Mouse (Mus musculus) gastrocnemius, postnatal 36 days (tissue): ENCODE data around the gene Vsx1. TPM values are rescaled to one million over a fixed set of nuclear protein-coding genes. Genes with fewer than 3 reads are reported as not detected.

Experiments
- DNase-seq, 2 experiments: peaks; one replicate each; pipeline ENCODE4 v3.0.0; 2022
- intact Hi-C: fragments of 180-260 bp; cut with DNase I; formaldehyde crosslinking; loops from one replicate; pipeline ENCODE4 v1.15.1; 2025
- total RNA-seq, 2 experiments: library from RNA; stranded (reverse); gene quantifications; 2 replicates each; pipeline ENCODE4 v1.2.3; 2021

Gene Vsx1
- total RNA-seq, 2 experiments from 2014 or later = not detected

- no peak for DNase-seq
- intact Hi-C loops = no loop called here
Observed at GRCm38 (mm10) chr2:150647681-150648299, 41.4 kb downstream of the Vsx1 start.

GRCm38 (mm10) chr2:150646411-150647121 lies 42.6 kb downstream of the Vsx1 start:
- DNase-seq = no peak
- intact Hi-C loops = no loop called here

DNA sequence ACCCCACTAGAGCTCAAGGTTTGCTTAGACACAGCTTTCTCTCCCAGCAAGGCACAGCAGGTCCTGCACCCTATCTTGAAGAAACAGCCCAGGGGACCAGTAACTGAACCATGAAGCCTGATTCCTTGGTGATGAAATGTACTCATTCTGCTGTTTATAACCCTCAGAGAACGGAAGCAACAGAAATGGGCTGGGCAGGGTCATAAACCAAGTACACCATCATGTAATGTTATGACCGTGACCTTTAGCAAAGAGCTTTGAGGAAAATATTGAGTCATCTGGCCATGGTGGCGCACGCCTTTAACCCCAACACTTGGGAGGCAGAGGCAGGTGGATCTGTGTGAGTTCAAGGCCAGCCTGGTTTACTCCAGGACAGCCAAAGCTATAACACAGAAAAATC lies 43.9 kb downstream of the Vsx1 start:
- intact Hi-C loops = no loop called here

GRCm38 (mm10) chr2:150643726-150644415 lies 45.3 kb downstream of the Vsx1 start:
- intact Hi-C loops = no loop called here
- no peak for DNase-seq

More for the DNA sequence above, 43.9 kb downstream of the Vsx1 start:
- DNase-seq = no peak

GRCm38 (mm10) chr2:150643166-150643565 lies 46.0 kb downstream of the Vsx1 start:
- DNase-seq = no peak
- intact Hi-C loops = no loop called here

DNA sequence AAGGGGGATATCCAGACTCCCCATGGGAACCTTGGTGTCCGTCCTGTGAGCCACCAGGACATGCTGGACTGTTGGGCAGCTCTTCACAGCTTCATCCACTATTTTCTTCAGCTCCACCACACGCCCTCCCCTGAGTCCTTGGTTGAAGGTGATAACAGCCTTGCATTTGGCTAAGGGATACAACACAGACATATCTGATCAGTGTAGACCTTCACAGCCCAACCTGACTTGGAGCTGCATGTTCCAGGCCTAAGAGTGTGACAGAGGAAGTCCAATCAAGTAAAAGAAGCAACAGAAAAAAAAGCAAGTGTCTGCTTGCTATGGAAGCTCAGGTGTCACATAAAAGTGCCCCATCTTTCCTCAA lies 50.8 kb downstream of the Vsx1 start:
- intact Hi-C loops = no loop called here
- DNase-seq = no peak

GRCm38 (mm10) chr2:150637702-150638369 lies 51.3 kb downstream of the Vsx1 start:
- intact Hi-C loops = no loop called here
- no peak for DNase-seq

GRCm38 (mm10) chr2:150635877-150636446 lies 53.2 kb downstream of the Vsx1 start:
- intact Hi-C loops = no loop called here
- no peak for DNase-seq

Other genes starting within 250 kb of the Vsx1 start
- gene Zfp442, start 237.9 kb downstream of the Vsx1 start, total RNA-seq = 1 to 10 TPM; 1.4 to 2.0 TPM
- not detected for gene Zfp345, start 204.3 kb downstream of the Vsx1 start, total RNA-seq
- gene Cst7, start 118.9 kb downstream of the Vsx1 start, total RNA-seq = not detected
- gene Apmap, start 80.8 kb downstream of the Vsx1 start, total RNA-seq = 10 to 100 TPM; 16.0 to 19.3 TPM
- gene Acss1, start 20.9 kb downstream of the Vsx1 start, total RNA-seq = 10 to 100 TPM; 10.7 to 26.5 TPM
- gene Entpd6, start 59.7 kb upstream of the Vsx1 start, total RNA-seq = 1 to 10 TPM; 7.2 to 8.1 TPM
- gene Pygb, start 97.4 kb upstream of the Vsx1 start, total RNA-seq = 1 to 10 TPM; 4.2 to 4.6 TPM
- gene Abhd12, start 215.4 kb upstream of the Vsx1 start, total RNA-seq = 10 to 100 TPM; 24.1 to 24.8 TPM
- 1 to 10 TPM; 1.3 to 2.8 TPM for gene Gins1, start 216.0 kb upstream of the Vsx1 start, total RNA-seq